Mouse (Mus musculus) bone marrow macrophage, adult 2 months (primary cell): ENCODE data around the gene Epn1. TPM values are rescaled to one million over a fixed set of nuclear protein-coding genes. Genes with fewer than 3 reads are reported as not detected.

Experiments used
- H3K27ac ChIP-seq: 2 replicates; pipeline ENCODE4 v1.5.1; 2012; ENCODE audit warnings: low read depth, low read length; ENCODE audit not compliant: insufficient read depth
- H3K4me1 ChIP-seq: 2 replicates; pipeline ENCODE4 v1.6.1; 2012; ENCODE audit warnings: low read length; ENCODE audit not compliant: control insufficient read depth, insufficient read depth
- H3K4me3 ChIP-seq: 2 replicates; pipeline ENCODE4 v1.5.1; 2012; ENCODE audit warnings: mild to moderate bottlenecking, low read length, moderate library complexity; ENCODE audit not compliant: insufficient read depth
- CTCF ChIP-seq: IDR thresholded peaks from 2 replicates; pipeline ENCODE4 v1.5.1; 2012; ENCODE audit warnings: low read depth, mild to moderate bottlenecking, low read length, moderate library complexity
- POLR2A ChIP-seq: IDR thresholded peaks from 2 replicates; pipeline ENCODE4 v1.6.1; 2012; ENCODE audit warnings: mild to moderate bottlenecking, low read depth, low read length, borderline replicate concordance
- polyA plus RNA-seq: library from polyadenylated mRNA; stranded (reverse); fragments of >200 nt; gene quantifications from 2 replicates; pipeline ENCODE4 v1.2.4, GENCODE M21; 2012; ENCODE audit not compliant: missing spikeins, insufficient read depth, insufficient read length

The Epn1 gene
- polyA plus RNA-seq: 198 and 202 TPM in 2 replicates

DNA sequence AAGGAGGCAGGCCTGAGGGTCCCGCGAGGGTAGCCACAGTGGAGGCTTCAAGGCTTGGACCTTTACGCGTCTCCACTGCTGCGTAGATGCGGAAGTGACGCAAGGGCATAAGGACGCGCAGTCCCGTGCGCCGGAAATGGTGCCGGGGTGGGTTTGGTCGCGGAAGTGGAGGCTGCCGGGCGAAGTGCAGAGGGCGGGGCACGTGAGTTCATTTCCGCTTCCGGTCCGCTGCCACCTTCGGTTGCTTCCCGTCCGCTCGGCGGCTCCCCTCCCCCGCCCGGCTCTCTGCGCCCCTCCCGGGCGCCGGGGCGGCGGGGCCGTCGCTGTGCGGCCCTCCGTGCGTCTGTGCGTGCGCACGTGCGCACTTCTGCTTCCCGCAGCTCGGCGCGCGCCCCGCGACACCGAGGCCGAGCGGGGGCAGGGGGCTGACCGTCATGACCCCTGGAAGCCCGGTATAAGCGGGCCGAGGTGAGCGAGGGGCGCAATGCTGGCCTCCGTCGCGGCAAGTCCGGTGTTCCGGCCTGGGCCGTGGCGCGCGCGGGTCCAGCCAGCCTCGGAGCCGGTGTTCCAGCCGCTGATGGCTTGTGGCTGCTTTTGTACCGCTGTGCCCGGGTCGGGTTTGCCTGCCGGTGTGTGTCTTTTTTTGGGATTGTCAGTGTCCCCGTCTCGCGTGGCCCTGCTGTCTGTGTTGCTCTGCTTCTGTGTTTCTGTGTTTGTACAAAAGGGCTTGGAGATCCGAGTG is at the start of gene Epn1:
Gene Epn1, plus strand, starts transcription at position 226 of the 742 bp plus-strand sequence.
- Histone ChIP-seq H3K4me1 (peaks cover 42% of the 10 kb centered on the region), H3K4me3 (peak within 1 kb of the TSS; percentile 67), H3K27ac (peak within 1 kb of the TSS; percentile 79)
- TF ChIP-seq CTCF (no peak), POLR2A (no peak)

DNA sequence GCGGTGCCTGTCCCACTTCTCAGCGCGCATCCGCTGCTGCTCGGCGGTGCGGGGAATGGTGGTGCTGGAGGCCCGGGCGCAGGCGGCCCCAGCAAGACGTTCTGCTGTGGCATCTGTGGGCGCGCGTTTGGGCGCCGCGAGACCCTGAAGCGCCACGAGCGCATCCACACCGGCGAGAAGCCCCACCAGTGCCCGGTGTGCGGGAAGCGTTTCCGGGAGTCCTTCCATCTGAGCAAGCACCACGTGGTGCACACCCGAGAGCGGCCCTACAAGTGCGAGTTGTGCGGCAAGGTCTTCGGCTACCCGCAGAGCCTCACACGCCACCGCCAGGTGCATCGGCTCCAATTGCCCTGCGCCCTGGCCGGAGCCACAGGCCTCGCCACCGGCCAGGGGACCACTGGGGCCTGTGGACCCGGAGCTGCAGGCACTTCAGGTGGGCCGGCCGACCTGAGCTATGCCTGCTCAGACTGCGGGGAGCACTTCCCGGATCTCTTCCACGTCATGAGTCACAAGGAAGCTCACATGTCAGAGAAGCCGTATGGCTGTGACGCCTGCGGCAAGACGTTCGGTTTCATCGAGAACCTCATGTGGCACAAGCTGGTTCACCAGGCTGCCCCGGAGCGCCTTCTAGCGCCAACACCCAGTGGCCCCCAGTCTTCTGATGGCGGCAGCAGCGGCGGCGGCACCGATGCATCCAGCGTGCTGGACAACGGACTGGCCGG is 49.3 kb upstream of the Epn1 start:
- Histone ChIP-seq H3K4me3 (no peak overlapping the region), H3K27ac (no peak overlapping the region)
- no peak for TF ChIP-seq CTCF
- TF ChIP-seq POLR2A: no peak

DNA sequence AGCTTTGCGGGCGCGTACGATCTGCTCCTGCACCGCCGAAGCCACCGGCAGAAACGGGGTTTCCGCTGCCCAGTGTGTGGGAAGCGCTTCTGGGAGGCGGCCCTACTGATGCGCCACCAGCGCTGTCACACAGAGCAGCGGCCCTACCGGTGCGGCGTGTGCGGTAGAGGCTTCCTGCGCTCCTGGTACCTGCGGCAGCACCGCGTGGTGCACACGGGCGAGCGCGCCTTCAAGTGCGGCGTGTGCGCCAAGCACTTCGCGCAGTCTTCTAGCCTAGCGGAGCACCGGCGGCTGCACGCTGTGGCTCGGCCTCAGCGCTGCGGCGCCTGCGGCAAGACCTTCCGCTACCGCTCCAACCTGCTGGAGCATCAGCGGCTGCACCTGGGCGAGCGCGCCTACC is 48.5 kb upstream of the Epn1 start:
- Histone ChIP-seq H3K4me3 (no peak overlapping the region), H3K27ac (no peak overlapping the region), H3K4me1 (no peaks in the 10 kb centered on the region)
- TF ChIP-seq POLR2A: no peak
- TF ChIP-seq CTCF: no peak

More for the DNA sequence above, 49.3 kb upstream of the Epn1 start:
- no peaks in the 10 kb centered on the region for H3K4me1 ChIP-seq

DNA sequence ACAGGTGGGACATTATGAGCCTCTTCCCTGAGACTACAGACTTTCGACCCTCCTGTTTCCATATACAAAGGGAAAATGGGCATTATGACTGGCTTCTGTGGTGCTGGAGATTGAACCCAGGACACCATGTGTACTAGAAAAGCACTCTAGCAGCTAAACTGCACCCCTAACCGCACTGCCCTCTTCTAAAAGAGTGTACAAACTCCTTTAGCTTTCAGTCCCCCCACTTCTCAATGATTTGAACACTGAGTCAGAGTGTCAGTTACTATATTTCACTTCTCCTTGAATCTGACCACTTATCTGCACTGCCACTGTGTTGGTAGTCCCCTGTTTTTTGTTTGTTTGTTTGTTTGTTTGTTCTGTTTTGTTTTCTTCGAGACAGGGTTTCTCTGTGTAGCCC is 46.2 kb upstream of the Epn1 start, which contains the start of gene 4632433K11Rik:
Gene 4632433K11Rik, plus strand, starts transcription at position 301 of the 400 bp plus-strand sequence.
- no peak for TF ChIP-seq POLR2A
- TF ChIP-seq CTCF: no peak
- H3K4me1 ChIP-seq: peaks cover 4% of the 10 kb centered on the region
- H3K27ac ChIP-seq: no peak within 1 kb of the TSS
- H3K4me3 ChIP-seq: no peak within 1 kb of the TSS

DNA sequence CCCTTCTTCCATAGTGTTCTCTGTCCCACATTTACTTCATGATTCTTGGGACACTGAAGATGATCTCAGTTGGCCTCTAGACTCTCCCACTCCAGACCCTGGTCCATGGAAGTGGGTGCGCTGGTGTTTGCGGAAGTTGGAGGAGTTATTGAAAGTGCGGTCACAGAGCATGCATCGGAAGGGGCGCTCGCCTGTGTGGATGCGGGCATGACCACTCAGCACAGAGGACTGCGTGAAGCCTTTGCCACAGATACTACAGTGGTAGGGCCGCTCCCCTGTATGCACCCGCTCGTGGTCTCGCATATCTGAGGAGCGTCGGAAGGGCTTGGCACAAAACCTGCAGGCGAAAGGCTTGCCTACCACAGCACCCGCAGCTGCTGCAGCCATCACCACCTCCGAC is 44.4 kb upstream of the Epn1 start:
- H3K4me1 ChIP-seq: peaks cover 8% of the 10 kb centered on the region
- no peak overlapping the region for H3K27ac ChIP-seq
- no peak for TF ChIP-seq POLR2A
- no peak for TF ChIP-seq CTCF
- H3K4me3 ChIP-seq: no peak overlapping the region

DNA sequence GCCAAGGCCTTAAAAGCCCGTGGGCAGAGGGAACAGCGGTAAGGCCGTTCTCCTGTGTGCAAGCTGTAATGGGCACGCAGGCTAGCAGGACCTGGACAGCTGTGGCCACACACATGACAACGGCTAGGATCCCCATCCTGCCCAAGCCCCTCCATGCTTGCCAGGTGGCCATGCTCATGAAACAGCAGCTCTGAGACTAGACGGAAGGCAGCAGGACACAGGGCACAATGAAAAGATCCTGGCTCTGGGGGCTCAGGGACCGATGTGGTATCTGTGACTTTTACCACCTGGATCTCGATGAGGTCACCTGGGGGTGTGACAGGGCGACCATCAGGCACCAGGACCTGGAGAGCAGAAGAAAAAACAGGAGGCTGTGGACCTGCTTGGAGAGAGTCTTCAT is 43.9 kb upstream of the Epn1 start:
- TF ChIP-seq CTCF: no peak
- TF ChIP-seq POLR2A: no peak
- no peak overlapping the region for H3K27ac ChIP-seq
- no peak overlapping the region for H3K4me3 ChIP-seq
- H3K4me1 ChIP-seq: peaks cover 8% of the 10 kb centered on the region

DNA sequence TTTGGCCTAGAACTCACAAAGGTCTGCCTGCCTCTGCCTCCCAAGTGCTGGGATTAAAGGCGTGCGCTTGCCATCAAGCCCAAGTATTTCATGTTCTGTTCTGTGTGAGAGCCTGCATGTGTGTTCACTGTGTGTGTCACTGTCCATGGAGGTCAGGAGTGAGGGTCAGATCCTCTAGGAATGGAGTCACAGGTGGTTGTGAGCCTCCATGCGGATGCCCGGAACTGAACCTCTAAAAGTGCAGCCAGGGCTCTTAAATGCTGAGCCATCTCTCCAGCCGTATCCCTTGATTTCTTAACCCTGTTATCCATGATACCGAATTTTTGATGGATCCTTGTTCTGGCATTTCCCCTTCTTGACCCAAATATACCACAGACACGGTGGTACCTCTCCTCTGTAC is 43.0 kb upstream of the Epn1 start:
- Histone ChIP-seq H3K27ac (no peak overlapping the region), H3K4me3 (no peak overlapping the region), H3K4me1 (peaks cover 8% of the 10 kb centered on the region)
- no peak for TF ChIP-seq CTCF

DNA sequence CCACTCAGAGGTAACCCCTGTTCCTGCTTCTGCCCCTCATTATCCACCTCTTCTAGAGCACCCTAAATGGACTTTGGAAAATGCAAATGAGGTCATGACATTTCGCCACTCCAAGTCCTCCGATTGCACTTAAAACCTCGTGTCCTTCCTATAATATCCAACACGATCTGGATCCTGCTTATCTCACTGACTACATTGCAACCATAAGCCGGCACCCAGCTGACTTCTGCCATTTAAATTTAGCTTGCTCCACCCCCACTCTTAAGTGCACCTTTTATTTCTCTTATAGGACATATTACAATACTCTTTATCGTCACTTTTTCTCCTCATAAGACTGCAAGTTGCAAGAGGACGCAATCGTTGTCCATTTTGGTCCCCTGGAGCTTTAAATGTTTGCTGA is 42.6 kb upstream of the Epn1 start:
- no peak for TF ChIP-seq POLR2A
- TF ChIP-seq CTCF: no peak
- H3K27ac ChIP-seq: no peak overlapping the region
- peaks cover 8% of the 10 kb centered on the region for H3K4me1 ChIP-seq
- H3K4me3 ChIP-seq: no peak overlapping the region

DNA sequence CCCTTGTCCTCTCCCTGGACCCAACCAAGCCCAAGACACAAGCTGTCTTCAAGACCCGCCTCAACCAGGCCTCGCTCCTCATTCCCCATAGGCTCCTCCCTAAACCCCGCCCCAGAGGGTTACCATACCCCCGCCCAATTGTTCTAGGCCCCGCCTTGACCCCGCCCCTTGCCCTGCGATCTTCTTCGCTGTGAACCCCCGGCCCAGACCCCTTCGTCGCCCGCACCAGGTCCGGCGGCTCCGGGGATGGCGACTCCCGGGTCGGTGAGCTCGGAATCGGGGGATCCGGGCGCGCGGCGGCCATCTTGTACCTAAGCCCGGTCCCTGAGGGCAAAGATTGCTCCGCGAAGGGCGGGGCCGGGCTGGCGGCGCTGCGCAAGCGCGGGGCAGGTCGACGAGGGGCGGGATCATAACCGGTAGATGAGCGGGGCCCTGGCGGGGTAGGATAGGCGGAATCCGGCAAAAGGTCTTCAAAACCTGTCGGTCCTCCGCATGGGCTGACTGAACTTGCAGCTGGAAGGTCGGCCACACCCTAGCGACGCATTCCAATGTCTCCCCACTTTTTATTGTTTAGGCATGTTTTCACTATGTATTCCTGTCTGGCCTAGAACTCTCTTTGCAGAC is 41.8 kb upstream of the Epn1 start, which contains the start of gene Zfp784:
Gene Zfp784, minus strand, starts transcription at position 338 of the 624 bp plus-strand sequence.
- H3K4me1 ChIP-seq: peaks cover 8% of the 10 kb centered on the region
- TF ChIP-seq POLR2A: no peak
- no peak for TF ChIP-seq CTCF
- peak within 1 kb of the TSS; percentile 72 for H3K4me3 ChIP-seq
- H3K27ac ChIP-seq: peak within 1 kb of the TSS; percentile 77
